Mouse (Mus musculus) heart, postnatal 10 days (tissue): ENCODE results near the gene Zhx3. TPM values are rescaled to one million over a fixed set of nuclear protein-coding genes. Genes with fewer than 3 reads are reported as not detected.

ENCODE experiments used
- DNase-seq, 2 experiments: peaks; one replicate each; pipeline ENCODE4 v3.0.0; 2021
- intact Hi-C: fragments of 180-260 bp; cut with DNase I; formaldehyde crosslinking; loops from one replicate; pipeline ENCODE4 v1.15.1; 2025
- total RNA-seq, 2 experiments: library from RNA; stranded (reverse); gene quantifications; 2 replicates each; pipeline ENCODE4 v1.2.3; 2021

Gene Zhx3
- total RNA-seq, 2 experiments from 2014 or later: 39.1 to 56.8 TPM

DNA sequence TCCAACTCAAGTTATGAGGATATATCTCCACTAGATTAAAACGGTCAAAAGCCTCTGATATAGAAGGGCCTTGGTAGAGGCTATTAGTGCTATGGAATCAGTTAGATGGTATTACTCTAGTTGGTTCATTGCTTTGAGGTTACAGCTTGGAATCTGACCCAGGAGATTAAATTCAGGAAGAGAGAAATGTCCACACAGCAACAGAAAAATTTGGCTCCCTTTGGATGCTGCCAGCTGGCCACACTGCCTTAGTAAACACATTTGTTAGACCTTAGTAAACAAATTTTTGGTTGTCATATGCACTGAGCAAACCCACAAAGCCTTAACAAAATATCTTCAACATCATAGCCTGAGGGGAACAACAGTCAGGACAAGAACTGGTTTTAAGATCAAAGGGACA is 62.0 kb downstream of the Zhx3 start:
- intact Hi-C loops: no loop called here
- no peak for DNase-seq

DNA sequence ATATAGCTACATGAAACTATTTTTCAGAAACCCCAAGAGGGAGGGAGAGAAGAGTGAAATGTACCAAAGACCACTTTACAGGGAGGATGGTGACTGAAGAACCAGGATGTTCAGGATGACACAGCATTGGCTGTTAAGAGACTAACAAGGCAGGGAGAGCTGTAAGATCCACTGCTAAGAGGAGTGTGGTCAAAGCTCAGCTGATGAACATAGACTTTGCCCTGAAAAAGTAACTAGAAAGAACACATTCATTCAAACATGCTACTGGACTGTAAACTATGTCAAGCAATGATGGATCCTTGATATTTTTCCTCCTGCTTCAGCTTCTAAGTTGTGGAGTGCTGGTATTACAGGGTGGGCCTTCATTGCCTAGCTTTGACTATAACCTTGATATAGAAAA is 62.4 kb downstream of the Zhx3 start:
- DNase-seq: no peak
- intact Hi-C loops: no loop called here

DNA sequence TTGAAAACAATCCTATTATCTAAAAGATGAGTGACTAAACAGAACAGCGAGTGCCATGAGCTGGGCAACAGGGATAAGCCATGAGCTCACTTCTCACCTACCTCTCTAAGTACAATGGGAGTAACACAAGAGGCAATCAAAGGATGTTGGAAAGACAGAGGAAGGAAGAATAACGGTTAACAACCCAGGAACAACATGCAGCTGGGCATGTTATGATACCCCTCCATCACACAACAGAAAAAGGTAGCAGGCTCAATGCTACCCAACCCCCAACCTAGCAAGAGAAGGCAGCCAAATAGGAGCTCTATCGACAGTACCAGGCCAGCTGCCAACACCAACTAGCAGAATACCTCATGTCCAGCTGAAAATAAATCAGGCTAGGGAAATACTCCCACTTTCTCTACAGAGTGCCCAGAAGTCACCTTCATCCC is 66.7 kb downstream of the Zhx3 start:
- intact Hi-C loops: loop anchor here (2.0 kb wide), 1 partner anchor 79 kb away; no protein-coding TSS in a partner anchor

DNA sequence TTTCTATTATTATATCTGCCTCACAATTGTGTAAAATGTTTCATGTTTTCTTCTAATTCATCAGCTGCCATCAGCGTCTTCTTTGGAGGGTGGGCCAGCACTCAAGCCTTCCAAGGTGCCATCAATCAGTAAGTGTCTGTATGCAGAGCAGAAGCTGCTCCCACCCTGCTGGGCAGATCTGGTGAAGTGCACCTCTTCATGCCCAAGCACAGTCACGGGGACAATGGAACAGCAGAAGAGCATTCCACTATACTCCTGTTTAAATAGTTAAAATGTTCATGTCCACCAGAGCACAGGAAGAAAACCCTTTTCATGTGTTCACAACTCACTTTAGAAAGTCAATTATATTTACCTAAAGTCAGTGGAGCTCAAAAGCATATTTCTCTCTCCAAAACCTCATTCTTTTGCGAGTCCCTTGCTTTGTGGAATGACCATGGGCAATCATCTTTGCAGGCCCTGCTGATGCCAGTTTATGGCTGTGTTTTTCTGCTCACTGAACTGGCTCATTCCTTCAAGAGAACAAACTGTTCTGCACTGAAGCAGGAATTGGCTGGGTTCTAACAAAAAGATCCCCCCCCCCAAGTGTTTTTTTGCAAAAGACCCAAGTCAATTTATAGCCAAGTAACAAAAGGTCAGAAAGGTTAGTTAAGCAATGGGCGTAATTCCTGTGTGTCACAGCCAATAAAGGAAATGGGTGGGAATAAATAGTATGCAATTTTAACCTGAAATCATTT is 67.8 kb downstream of the Zhx3 start:
- intact Hi-C loops: no loop called here
- peak in 1 of 2 experiments; percentile 19 for DNase-seq

More for the DNA sequence above, 66.7 kb downstream of the Zhx3 start:
- peak; percentile 77 to 85 for DNase-seq

DNA sequence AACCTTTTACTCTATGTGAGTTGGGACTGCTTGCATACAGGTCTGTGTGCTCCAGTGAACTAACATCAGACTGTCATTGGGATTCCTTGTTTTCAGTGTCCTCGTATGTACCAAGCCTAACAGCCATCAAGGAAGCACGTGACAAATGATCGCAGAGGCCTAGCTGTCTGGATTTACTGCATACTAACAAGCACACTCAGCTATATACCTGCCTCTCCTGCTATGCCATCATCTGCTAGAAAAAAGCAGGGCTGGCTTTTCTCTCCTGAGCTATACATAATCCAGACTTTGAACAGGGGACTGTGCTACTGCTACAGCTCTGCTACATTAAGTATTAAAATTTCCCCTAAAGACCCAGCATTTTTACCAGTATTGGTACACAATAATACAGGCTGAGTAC is 70.5 kb downstream of the Zhx3 start:
- intact Hi-C loops: no loop called here
- no peak for DNase-seq

DNA sequence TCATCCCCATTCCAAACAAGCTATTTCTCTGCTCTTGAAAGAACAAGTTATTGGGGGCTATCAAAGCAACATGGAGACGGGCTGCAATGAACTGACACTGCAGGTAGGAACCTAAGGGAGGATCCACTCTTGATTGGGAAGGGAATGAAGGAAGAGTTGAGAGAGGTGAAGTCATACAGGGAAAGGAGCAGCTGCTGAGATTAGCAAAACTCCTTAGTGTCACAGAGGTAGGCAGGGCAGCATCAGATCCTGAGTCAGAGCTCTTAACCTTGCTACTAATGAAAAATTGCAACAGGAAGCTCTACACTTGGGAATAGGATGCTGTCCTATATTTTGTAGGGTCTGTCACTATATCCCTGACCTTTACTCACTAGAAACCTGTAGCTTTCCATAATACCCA is 71.8 kb downstream of the Zhx3 start:
- DNase-seq: no peak
- intact Hi-C loops: no loop called here

DNA sequence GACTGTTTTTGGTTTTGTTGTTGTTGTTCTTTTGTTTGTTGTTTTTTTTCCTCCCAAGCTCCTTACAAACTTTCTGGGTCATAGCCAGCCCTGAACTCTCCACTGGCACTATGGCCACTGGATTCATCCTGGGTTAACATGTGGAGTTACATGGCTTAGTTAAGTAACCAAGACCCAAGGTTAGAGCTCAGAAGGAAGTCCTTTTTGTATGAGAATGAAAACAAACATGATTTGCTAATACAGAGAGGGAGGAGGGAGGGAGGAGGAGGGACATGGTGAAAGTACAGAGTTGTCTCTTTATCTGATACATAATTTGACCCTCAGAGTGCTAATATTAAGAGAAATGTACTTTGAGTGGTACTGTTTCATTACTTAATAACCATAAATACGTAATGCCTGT is 74.6 kb downstream of the Zhx3 start:
- intact Hi-C loops: no loop called here

DNA sequence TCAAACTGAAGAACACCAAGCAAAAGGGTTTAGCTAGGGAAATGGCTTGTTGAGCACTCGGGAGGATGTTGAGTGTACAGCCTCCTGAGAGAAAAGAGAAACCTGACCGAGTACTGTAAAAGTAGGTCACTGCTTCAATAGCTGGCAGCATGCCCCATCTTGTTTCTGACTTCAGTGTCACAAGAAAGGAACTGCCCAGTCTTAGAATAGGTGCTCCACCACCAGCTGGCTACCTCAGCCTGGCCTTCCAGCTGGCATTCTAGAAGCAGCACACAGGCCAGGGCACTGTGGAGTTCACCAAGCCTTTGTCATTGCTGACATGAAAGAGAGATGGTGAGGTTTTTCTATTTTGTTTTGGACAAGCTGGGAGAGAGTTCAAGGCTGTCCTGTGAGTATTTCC is 75.8 kb downstream of the Zhx3 start:
- DNase-seq: peak; percentile 69 to 71
- intact Hi-C loops: no loop called here

More for the DNA sequence above, 74.6 kb downstream of the Zhx3 start:
- DNase-seq: no peak

DNA sequence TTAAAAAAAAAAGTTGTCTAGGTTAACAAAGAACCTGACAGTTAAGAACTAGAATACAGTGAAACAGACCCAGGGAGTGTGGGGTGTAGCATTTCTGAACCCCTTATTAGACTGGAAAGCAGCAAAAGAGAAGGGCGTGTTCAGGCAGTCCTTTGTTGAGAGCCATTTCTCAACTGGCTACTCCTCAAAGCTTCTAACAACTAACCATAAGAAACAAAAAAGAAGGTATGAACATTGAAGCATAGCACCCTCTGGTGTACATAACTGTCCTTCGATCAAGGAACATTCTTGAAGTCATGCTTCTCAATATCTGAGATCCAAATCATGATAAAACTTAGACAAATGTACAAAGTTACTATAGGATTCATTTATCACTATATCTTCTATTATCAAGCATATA is 79.7 kb downstream of the Zhx3 start:
- no peak for DNase-seq
- intact Hi-C loops: loop anchor here (5.0 kb wide), 2 partner anchors 61 to 89 kb away; partner anchors contain the start of genes Lpin3 and Plcg1

DNA sequence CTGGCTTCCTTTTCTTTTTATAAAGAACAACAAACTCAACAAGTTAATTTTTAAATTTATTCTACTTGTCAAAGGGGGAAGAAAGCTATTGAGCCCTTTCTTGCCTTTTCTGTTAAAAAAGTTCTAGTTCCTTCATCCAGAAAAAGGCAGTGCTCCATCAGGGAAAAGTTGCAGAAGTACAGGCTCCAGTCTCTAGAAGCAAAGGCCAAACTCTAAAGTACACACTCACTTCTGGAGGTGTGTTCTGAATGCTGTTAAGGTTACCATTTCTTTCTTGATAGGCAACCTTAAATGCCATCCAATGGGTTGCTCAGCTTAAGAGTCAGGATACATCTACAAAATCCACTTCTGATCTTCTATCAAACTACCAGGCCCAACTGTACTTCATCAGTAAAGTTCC is 83.1 kb downstream of the Zhx3 start:
- DNase-seq: no peak
- intact Hi-C loops: loop anchor here (5.0 kb wide), 2 partner anchors 57 to 93 kb away; partner anchors contain the start of genes Lpin3 and Plcg1

DNA sequence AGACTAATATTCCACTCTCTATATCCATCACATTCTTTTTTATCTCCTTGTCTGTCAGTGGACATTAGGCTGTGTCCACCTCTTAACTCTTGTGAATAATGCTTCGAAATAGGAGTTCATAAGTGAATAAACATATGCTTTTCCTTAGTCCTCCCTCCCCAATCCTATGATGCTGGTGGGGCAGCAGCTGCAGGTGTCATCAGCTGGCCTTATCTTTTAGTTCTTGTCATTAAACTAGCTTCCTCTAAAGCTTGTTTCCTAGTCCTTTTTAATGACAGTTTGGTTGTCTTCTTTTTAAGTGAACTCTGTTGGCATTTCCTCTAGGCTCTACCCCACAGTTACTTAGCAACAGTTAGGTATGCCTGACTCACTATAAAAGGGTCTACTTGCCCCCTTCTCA is 83.8 kb downstream of the Zhx3 start:
- intact Hi-C loops: no loop called here
- DNase-seq: no peak

DNA sequence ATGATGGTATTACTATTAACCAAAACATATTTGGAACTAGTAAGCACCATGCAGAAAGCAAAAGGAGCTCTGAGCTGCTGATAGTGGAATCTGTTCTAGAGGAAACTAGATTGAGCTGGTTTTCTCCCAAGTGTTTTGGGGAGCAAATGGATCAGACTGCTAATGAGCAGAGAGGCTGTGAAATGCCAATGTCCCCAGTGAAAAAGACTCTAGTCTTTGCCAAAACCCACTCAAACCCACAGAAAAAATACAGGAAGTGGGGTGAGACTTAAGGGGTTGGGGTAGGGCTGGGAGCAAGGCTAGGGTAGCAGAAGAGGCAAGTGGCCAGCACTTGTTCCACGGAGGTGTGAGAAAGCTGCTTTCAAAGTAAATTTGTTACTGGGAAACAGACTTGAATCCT is 86.5 kb downstream of the Zhx3 start:
- DNase-seq: no peak
- intact Hi-C loops: no loop called here

DNA sequence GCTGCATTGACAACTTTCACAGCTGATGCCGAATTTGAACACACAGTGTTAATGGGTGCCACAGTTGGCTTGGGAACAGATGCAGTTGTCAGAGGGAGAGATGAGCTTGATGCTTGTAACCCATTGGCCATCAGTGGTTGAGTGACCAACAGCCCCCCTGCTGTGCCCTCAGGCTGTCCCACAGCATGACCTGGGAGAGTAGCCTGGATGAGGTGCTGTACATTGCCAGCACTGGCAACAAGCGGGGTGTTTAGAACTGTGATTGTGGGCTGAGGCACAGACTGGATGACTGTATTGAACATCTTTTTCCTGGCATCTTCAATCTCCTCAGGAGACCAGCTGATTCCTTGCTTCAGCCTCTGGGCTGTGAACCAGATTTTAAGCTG is 92.0 kb downstream of the Zhx3 start:
- intact Hi-C loops: no loop called here
- no peak for DNase-seq

DNA sequence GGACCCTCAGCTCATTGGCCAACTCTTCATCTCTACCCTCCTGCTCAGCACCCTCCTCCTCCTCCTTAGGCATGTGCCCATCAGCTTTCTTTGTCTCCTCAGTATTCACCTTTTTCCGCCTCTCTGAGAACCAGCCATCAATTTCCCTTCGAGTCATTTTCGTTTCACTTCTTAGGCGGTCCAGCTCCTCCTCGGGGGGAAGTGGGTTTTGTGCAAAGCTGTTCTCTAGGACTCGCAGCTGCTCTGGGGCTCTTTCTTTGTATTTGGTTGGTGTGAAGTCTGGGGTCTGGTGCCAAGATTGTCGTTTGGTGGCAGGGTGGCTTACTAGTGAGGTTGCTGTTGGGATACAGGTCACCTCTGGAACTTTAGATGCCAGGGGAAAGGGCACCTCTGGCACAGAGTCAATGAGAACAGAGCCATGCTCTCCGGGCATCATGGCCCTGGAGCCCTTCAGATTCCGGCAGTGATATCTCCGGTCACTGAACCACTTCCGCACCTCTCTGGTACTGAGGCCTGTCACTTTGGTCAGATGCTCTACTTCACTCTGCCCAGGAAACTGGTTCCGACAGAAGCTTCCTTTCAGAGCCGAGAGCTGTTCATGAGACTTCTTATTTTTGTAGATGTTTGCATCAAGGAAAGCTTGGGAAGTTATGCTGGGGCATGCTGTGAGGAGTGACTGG is 92.5 kb downstream of the Zhx3 start:
- intact Hi-C loops: no loop called here
- DNase-seq: no peak

DNA sequence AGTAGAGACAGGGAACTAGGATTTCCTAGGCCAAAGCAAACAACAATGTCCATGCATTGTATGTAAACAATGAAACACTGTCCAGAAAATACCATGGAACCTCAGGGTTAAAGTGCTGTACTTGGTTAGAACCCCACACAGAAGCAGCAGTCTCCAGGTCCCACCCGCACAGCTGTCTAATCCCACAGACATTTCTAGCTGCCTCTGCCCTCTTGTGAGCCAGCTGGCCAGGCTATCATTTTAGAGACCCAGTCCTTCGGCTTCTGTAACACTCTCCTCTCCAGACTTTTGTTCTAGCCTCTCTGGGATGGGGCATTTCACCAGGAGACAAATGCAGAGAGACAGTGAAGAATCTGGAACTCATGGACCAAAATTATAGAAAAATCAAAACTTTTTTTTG is 94.8 kb downstream of the Zhx3 start:
- DNase-seq: no peak
- intact Hi-C loops: no loop called here

DNA sequence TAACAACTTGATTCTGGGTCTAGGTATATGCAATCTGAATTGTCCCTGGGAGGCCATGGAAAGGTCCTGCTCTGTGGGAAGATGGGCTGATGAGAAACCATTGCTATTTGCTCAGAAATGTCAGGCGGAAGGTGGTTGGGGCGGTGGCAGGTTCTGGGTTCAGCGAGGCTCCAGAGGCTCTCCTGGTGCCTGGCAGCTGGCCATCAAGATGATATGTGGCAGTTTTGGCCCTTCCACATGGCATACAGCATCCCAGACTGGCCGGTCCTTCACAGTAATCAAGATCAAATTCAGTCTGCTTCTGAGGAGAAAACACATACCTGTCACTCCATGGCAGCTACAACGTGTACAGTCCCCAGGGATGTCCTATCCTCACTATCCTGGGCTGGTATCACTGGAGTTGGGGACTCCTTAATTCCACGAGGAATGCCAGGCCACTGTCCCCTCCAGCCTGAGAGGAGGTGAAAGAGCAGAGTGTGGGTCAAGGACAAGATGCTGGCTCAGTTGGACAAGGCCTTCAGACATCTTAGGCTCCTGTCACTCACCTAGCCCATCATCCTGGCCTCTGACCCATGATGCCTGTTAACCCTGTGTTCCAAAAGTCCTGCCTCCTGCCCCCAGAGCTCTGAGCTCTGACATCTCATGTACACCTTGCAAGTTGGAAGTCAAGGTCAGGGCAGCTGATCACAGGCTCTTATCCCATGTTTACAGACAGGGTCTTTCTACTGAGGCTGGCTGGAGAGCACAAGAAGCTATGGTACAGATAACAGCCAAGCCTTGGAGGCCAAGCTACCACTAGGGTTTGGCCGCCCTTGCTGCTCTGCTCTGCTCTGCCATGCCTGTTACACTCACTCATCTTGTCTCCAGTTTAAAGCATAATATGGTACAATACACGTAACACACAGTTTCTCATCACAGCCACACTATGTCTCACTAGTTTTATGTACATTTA is 101.2 kb downstream of the Zhx3 start:
- no peak for DNase-seq
- intact Hi-C loops: no loop called here

DNA sequence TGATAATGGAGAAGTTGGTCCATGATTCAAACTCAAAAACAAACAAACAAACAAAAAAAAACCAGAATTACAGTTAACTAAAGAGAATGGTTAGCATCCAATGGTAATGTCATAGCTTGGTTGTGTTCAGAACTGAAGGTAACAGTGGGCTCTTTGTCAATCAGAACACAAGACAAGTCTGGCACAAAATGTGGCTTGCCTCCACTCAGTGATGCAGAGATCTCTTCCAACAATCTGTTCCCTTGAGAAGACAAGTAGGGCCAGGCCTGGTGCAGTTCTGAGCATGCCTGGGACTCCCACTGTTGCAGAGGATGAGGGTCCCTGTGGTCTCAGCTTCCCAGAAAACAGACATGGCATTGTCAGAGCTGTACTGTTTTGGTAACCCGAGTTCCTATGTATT is 101.9 kb downstream of the Zhx3 start:
- no peak for DNase-seq

DNA sequence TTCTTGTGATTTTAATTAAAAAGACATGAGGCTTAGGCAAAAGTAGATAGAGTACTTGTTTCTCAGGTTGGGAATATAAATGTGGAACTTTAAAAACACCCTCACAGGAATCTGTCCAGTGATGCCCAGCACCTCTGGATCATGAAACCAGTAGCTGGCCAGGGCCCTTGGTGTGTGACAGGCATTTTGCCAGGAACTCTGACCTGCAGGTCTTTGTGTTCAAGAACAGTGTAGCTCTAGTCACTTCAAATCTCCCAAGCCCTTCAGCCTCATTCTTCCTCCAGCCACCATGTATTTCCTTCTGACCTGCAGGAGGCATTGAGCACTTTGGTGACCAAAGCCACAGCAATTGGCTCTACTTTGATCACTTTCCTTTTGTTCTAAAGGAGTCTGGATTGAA is 102.4 kb downstream of the Zhx3 start:
- no peak for DNase-seq

More for the DNA sequence above, 101.9 kb downstream of the Zhx3 start:
- intact Hi-C loops: no loop called here

DNA sequence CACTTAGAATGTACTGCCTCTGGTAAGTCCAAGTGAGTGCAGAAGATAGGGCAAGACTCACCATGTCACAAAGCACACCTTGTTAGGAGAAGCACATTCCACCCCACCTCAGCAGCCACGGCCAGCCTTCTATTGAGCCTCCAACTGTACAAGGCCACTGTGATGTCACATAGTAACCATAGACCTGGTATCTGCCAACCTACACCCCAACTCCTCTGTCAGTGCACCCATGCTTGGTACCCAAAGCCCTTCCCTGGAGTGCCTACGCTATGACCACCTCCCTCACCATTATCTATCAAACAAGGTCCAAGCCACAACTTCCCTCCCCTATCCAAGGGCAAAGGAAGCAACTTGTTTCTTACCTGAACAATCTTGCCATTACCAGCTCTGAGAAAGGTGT is 103.8 kb downstream of the Zhx3 start:
- intact Hi-C loops: no loop called here
- DNase-seq: no peak

More for the DNA sequence above, 102.4 kb downstream of the Zhx3 start:
- intact Hi-C loops: no loop called here

DNA sequence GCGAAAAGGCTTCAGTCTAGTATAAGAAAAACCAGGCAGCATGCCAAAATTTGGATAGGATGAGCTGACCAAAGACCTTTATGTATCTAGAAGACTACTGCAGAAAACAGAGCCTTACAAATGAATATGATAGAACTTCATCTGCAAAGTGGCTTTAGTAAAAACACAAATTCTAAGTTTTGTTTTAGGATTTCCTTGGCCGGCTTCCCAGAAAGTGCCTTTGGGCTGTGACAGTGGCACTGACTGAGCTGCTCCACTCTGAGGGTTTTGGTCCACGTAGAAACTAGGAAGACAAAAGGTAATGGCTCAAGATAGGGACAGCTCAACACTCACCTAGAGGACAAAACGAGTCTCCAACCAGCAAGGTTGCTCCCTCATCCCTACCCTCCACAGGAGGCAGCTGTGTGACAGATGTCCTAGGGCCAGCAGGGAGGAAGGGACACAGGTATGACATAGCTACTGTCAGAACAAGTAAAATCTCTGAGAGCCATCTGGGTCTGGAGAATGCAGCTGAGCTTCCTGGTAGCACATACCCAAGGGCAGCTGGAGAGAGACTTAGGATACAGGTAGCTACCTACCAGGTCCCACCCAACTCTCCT is 104.6 kb downstream of the Zhx3 start:
- intact Hi-C loops: no loop called here

DNA sequence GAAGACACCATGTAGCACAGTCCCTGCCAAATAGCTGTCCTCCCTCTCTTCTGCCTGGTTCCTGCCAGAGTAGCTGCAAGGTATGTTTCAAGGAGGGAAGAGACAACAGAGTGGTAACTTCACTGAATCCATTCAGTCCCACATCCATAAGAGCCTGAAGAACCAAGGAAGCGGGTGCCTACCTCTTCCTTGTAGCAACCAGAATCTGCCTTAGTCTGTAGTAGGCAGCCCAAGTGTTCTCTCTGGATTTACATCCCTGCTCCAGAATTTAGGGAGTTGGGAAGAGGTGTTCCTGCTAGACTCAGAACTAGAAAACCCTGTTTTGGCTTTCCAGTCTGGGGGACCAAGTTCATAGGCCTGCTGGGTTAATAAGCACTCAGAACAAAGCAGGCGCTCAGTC is 105.6 kb downstream of the Zhx3 start:
- intact Hi-C loops: no loop called here

More for the DNA sequence above, 104.6 kb downstream of the Zhx3 start:
- no peak for DNase-seq

More for the DNA sequence above, 105.6 kb downstream of the Zhx3 start:
- no peak for DNase-seq
